Mouse (Mus musculus): ENCODE data around the gene Gm10563.

- TF ChIP-seq CTCF (IDR thresholded peaks at IDR 0.05; ENCODE audit: low read depth) (no peak), EP300 (IDR thresholded peaks at IDR 0.05; ENCODE audit: low read depth) (no peak)
Observed at GRCm38 (mm10) chr4:155618321-155618720, 26.9 kb downstream of the Gm10563 start.

Measured in liver, embryonic 14.5 days (tissue).